Mouse (Mus musculus) embryonic fibroblast, embryonic 13.5 days (primary cell): Measurements from ENCODE around the gene Rab26.

Source experiments
- CTCF ChIP-seq: IDR thresholded peaks from 2 replicates; pipeline ENCODE4 v1.5.1; 2011; ENCODE audit warnings: mild to moderate bottlenecking, control low read depth, low read length, moderate library complexity, borderline replicate concordance; ENCODE audit not compliant: insufficient read depth
- POLR2A ChIP-seq: IDR thresholded peaks from 2 replicates; pipeline ENCODE4 v1.6.1; 2011; ENCODE audit warnings: low read depth, mild to moderate bottlenecking, control low read depth, low read length, moderate library complexity

- no peak for TF ChIP-seq CTCF
- TF ChIP-seq POLR2A, result peak; percentile 45; the same call in 1 of the 2 replicates
Observed at GRCm38 (mm10) chr17:24529883-24530282, 4.1 kb downstream of the Rab26 start.
